Mouse (Mus musculus) embryo, embryonic 11.5 days (tissue): ENCODE data around the gene Rhof.
"Not testable (repeated sequence)": the region's sequence is repeated elsewhere in the genome, so short reads cannot be mapped to it uniquely, and the experiment has no call there.

Experiments
- DNase-seq: peaks from one replicate; pipeline ENCODE4 v3.0.0-alpha.2; 2012; ENCODE audit warnings: low read depth, low spot score

The Rhof gene

DNA sequence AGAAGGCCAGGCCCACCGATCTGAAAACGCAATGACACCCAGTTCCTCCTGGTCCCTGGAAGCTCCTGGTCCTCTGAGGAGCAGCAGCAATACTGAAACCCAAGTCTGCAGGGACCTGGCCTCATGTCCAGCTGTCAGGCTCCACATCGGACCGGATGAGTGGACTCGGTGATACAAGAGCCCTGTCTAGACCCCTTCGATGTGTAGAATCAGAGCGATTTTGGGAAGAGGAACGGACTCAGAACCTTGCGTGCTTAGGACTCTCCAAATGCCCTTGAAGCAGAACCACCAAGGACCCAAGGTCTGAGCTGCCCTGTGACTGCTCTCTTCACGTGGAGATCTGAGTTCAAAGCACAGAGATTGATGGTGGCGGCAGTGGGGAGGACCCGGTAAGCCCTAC, 64.4 kb downstream of the Rhof start, which contains the start of gene Tmem120b:
Tmem120b (plus strand) TSS at position 301 of the 400 bp plus-strand sequence.
- no peak for DNase-seq

DNA sequence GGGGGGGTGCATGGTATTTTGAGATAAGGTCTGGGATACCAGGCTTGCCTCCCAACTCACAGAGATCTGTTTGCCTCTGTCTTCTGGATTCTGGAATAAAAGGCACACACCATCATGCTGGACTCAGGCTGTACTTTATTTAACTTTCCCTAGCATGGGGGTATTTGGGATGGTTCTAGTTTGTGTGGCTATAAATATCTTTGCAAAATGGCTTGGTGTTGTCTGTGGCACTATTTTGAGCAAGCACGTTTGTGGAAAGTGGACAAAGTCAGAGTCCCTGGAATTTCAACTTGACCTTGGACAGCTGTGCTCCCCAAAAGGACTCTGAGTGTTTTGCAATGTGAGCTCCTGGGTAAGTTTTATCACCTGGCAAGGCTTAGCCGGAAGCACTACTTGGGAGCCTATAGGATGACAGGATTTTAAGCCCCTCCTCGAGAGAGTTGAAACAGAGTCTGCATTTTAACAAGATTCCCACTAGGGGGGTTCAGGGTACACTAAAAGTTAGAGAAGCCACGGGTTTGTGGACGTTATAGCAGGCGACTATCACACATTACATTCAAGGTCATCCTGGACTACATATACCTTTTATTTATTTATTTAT, 65.0 kb downstream of the Rhof start:
- peak; percentile 47 for DNase-seq

DNA sequence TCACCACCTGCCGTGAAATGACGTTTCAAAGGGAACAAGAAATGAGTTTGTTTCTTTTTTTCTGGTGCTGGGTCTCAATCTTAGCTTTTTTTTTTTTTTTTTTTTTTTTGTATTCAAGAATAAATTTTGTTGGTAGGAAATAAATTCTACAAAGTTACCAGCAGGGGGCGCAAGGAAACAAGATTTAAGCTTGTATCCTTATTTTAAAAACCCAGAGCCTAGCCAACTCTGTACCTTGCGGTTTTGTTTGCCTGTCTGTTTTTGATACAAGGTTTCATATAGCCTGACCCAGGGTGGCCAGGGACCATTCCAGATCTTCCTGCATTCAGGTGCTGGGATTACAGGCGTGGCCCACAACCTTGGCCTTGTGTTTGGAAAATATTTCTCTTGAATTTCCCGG, 68.3 kb downstream of the Rhof start:
- DNase-seq, result peak; percentile 76

DNA sequence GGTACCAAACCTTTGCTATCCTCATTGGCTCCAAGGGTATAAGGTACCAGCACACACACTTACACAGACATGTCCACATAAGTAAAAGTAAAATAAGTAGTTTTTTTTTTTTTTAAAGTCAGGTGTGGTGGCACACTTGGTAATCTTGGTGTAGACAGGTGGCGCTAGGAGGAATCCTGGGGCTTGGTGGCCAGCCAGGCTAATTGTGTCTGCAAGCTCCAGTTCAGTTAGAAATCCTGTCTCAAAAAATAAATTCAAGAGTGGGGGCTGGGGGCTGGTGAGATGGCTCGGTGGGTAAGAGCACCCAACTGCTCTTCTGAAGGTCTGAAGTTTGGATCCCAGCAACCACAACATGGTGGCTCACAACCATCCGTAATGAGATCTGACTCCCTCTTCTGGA, 69.4 kb downstream of the Rhof start:
- no peak for DNase-seq

DNA sequence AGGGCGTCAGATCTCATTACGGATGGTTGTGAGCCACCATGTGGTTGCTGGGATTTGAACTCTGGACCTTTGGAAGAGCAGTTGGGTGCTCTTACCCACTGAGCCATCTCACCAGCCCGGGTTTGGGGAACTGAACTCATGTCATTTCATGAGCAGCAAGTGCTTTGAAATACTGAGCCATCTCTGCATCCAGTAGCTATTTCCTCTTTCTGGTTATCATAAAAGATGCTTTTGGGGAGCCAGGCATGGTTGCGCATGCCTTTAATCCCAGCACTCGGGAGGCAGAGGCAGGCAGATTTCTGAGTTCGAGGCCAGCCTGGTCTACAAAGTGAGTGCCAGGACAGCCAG, 71.1 kb downstream of the Rhof start:
- DNase-seq, result not testable (repeated sequence)

- no peak for DNase-seq
Observed at GRCm38 (mm10) chr5:123060706-123061401, 71.6 kb downstream of the Rhof start.

DNA sequence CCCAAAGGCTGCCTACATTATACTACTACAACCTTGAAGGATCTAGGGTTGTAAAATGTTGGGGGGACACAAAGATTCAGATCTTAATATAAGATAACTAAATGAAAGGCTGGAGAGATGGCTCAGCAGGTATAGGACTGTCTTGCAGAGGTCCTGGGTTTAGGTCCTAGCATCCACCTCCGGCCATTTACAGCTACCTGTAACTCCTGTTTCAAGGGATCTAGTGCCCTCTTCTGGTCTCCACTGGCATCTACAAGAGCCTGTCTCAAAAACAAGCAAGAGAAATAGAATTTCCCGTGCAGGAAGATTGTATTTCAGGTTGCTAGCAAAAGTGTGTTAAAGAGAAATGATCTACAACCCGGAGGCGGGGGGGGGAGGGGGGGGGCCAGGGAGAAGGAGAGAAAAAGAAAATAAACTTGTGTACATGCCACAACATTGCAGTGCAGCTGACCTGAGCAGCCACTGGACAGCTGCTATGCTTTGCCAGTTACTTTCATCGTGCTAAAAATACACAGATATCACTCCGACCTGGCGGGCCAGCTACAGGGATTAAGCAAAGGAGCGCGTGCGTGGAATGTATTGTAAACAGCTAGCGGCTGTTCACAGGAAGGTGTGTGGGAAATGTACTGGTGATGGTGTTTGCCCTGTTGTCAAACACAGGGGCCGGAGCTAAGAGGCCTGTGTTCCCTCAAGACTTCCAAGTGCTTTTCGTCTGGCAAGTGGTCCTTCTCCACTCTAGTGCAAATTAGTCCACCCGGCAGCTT, 72.6 kb downstream of the Rhof start:
- no peak for DNase-seq

DNA sequence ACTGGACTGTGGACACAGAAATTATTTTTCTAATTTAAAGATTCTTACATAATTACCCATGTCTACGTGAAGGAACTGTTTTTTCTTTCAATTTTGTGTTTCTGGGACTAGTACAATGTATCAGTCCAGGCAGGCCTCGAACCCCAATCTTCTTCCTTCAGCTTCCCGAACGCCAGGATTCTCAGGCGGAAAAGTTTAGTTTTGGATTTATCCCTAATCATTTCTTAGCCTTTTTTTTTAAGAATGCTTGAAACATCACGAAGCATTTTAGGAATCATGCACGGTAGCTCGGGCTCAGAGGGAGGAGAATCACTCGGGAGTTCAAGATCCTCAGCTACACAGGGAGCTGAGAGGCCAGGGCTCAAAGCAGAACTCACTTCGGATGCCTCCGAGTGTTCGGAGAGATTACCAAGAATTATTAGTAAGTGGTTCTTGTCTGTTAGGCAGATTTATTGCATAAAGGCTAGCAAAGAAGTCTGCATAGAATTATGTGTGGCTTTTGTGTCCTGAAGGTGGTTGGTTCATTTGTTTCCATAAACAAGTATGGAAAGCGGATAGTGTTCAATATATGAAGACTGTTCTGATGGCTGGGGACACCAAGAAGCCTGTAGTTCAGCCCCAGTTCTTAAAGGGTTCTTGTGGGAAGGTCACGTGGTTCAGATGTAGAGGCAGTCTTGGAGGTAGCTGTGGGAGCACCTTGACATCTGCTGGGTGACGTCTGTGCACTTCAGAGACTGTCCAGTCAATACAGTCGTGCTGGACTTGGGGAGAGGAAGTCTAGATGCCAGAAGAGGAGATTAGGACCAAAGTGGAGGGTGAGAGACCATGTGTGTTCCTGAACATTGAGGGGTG, 74.0 kb downstream of the Rhof start:
- no peak for DNase-seq

GRCm38 (mm10) chr5:123057366-123058250, 74.9 kb downstream of the Rhof start:
- peak; percentile 100 for DNase-seq
